Mouse (Mus musculus): ENCODE data around the gene Dcaf6. TPM values are rescaled to one million over a fixed set of nuclear protein-coding genes. Genes with fewer than 3 reads are reported as not detected.

The Dcaf6 gene
- polyA plus RNA-seq, 1 experiment from 2014 or later = 14.3 TPM

DNA sequence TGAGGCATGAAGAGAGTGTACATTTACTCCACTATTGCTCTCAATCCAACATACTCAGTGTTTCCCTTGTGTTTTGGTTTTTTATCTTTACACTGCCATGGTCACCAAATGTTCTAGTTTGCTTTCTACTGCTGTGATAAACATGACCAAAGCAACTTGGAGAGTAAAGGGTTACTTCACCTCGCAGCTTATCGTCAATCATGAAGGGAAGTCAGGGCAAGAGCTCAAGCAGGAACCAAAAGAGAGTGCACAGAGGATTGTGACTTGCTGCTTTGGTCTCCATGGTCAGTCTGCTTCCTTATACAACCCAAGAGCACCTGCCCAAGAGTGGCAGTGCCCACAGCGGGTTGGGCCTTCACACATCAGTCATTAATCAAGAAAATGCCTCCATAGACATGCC, 65.4 kb downstream of the Dcaf6 start:
- DNase-seq (ENCODE audit: low spot score) = no peak
- no peak overlapping the region for H3K4me3 ChIP-seq (ENCODE audit: low read depth, low read length)
- H3K27me3 ChIP-seq (replicated peaks; ENCODE audit: control insufficient read depth, insufficient read depth, low read length) = no peaks in the 10 kb centered on the region
- no peak overlapping the region for H3K4me2 ChIP-seq (ENCODE audit: low read length)
- H3K9ac ChIP-seq (ENCODE audit: low read length) = no peak overlapping the region
- no peak overlapping the region for H3K27ac ChIP-seq (ENCODE audit: low read depth)
- 58% methylated on average over 3 of the region's 3 CpGs for WGBS
- no peaks in the 10 kb centered on the region for H3K9me3 ChIP-seq (ENCODE audit: control insufficient read depth, low read length)
- H3K4me1 ChIP-seq (replicated peaks; ENCODE audit: control insufficient read depth, insufficient read depth, low read length) = no peaks in the 10 kb centered on the region
- no peaks in the 10 kb centered on the region for H3K36me3 ChIP-seq (ENCODE audit: control insufficient read depth, insufficient read depth, low read length)
- ATAC-seq (replicated peaks; ENCODE audit: low FRiP score, low TSS enrichment, low read depth) = no peak

DNA sequence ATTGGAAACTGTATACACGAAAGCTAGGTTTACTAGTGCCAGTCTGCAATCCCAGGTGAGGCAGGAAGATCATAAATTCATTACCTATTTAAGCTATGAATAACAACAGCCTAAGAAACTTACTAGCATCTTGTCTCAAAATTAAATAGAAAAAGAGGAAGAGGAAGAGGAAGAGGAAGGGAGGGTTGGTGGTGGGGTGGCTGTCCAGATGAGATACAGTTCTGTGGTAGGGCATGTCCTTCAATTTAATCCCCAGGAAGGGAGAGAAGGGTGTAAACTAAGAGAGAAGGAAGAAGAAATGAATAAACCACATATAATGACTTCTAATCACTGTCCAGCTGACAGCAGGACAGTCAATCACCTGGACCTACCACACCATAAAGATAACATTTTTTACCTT, 67.2 kb downstream of the Dcaf6 start:
- DNase-seq (ENCODE audit: low spot score) (no peak), ATAC-seq (replicated peaks; ENCODE audit: low FRiP score, low TSS enrichment, low read depth) (no peak)
- Histone ChIP-seq H3K27ac (ENCODE audit: low read depth) (no peak overlapping the region), H3K4me3 (ENCODE audit: low read depth, low read length) (no peak overlapping the region), H3K4me1 (replicated peaks; ENCODE audit: control insufficient read depth, insufficient read depth, low read length) (no peaks in the 10 kb centered on the region), H3K27me3 (replicated peaks; ENCODE audit: control insufficient read depth, insufficient read depth, low read length) (no peaks in the 10 kb centered on the region), H3K9ac (ENCODE audit: low read length) (no peak overlapping the region), H3K9me3 (ENCODE audit: control insufficient read depth, low read length) (no peaks in the 10 kb centered on the region), H3K4me2 (ENCODE audit: low read length) (no peak overlapping the region), H3K36me3 (ENCODE audit: control insufficient read depth, insufficient read depth, low read length) (0 out of 2 replicates have a peak, but pooled peaks cover 3% of the 10 kb centered on the region)
- 86% methylated on average over 1 of the region's 1 CpGs for WGBS

DNA sequence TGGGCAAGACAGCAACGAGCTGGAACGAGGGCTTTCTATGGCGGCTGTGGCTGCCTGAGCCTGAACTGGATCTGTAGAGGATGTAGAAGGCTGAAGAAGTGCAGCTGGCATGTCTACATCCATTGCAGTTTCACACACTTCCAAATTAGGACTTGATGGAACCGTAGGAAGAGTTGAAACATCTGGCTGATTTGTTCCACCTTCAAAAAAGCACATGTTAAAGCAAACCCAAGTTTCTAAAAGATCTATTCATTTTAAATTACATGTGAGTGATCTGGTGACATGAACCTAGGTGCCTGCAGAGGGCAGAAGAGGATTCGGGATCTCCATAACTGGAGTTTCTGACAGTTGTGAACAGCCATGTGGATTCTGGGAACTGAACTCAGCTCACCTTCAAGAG, 71.6 kb downstream of the Dcaf6 start:
- no peak overlapping the region for H3K4me3 ChIP-seq (ENCODE audit: low read depth, low read length)
- no peak overlapping the region for H3K9ac ChIP-seq (ENCODE audit: low read length)
- no peak for ATAC-seq (replicated peaks; ENCODE audit: low FRiP score, low TSS enrichment, low read depth)
- WGBS = 67% methylated on average over 5 of the region's 5 CpGs
- H3K9me3 ChIP-seq (ENCODE audit: control insufficient read depth, low read length) = no peaks in the 10 kb centered on the region
- no peaks in the 10 kb centered on the region for H3K27me3 ChIP-seq (replicated peaks; ENCODE audit: control insufficient read depth, insufficient read depth, low read length)
- 0 out of 2 replicates have a peak, but pooled peaks cover 3% of the 10 kb centered on the region for H3K36me3 ChIP-seq (ENCODE audit: control insufficient read depth, insufficient read depth, low read length)
- H3K4me2 ChIP-seq (ENCODE audit: low read length) = no peak overlapping the region
- no peak overlapping the region for H3K27ac ChIP-seq (ENCODE audit: low read depth)
- DNase-seq (ENCODE audit: low spot score) = no peak
- H3K4me1 ChIP-seq (replicated peaks; ENCODE audit: control insufficient read depth, insufficient read depth, low read length) = no peaks in the 10 kb centered on the region

DNA sequence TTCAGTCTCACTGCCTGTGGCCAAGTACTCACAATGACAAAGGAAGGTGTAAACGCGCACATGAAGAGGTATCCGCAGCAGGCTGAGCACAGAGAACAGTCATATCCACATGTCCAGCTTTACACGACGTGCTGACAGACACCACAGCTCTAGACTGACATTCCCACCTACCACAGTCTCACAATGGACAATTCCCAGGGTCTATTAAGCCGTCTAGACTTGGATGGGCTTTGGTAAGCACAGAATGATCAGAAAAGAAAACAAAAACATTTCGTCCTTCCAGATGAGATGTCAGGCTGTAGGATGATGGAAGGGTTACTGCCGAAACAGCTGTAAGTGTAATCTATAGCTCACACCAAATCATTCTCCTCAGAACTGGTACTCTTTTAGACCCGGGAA, 73.8 kb downstream of the Dcaf6 start:
- 80% methylated on average over 9 of the region's 9 CpGs for WGBS

DNA sequence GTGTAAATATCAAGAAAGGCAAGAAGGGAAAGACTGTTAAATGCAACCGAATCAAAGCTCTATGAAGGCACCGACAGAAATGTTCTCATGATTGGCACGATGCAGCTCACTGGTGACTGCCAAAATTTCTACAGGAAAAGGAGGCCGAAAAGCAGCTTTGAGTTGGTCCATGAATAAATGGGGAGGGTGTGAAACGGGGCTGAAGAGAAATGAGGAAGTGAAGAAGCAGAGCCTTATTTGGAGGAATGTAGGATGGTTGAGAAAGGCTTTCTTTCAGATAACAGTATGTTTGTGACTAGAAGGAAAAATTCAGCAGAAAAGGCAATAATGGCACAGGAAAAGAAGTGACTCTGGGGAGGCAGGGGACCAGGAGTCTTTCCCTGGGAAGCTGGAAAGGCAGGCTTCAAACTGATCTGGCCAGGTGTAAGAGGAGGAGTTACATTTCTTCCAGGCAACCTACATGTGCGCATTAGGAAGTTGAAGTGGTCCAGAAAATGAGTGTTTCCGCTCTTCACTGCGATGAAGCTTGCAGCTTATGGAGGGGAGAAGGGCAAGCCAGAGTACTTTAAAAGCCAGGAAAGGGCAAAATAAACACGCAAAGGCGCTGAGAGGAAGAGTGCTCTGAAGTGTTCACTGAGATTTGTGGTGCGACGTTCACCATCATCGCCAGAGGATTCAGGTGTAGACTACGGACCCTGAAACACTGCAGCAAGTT, 74.3 kb downstream of the Dcaf6 start:
- no peak overlapping the region for H3K4me2 ChIP-seq (ENCODE audit: low read length)
- 82% methylated on average over 14 of the region's 14 CpGs for WGBS
- H3K9ac ChIP-seq (ENCODE audit: low read length) = no peak overlapping the region

More for the DNA sequence above, 73.8 kb downstream of the Dcaf6 start:
- 0 out of 2 replicates have a peak, but pooled peaks cover 3% of the 10 kb centered on the region for H3K36me3 ChIP-seq (ENCODE audit: control insufficient read depth, insufficient read depth, low read length)
- no peaks in the 10 kb centered on the region for H3K9me3 ChIP-seq (ENCODE audit: control insufficient read depth, low read length)
- no peak overlapping the region for H3K4me3 ChIP-seq (ENCODE audit: low read depth, low read length)
- ATAC-seq (replicated peaks; ENCODE audit: low FRiP score, low TSS enrichment, low read depth) = no peak
- no peak overlapping the region for H3K27ac ChIP-seq (ENCODE audit: low read depth)
- H3K27me3 ChIP-seq (replicated peaks; ENCODE audit: control insufficient read depth, insufficient read depth, low read length) = no peaks in the 10 kb centered on the region
- H3K4me2 ChIP-seq (ENCODE audit: low read length) = no peak overlapping the region
- no peak overlapping the region for H3K9ac ChIP-seq (ENCODE audit: low read length)
- H3K4me1 ChIP-seq (replicated peaks; ENCODE audit: control insufficient read depth, insufficient read depth, low read length) = no peaks in the 10 kb centered on the region
- no peak for DNase-seq (ENCODE audit: low spot score)

DNA sequence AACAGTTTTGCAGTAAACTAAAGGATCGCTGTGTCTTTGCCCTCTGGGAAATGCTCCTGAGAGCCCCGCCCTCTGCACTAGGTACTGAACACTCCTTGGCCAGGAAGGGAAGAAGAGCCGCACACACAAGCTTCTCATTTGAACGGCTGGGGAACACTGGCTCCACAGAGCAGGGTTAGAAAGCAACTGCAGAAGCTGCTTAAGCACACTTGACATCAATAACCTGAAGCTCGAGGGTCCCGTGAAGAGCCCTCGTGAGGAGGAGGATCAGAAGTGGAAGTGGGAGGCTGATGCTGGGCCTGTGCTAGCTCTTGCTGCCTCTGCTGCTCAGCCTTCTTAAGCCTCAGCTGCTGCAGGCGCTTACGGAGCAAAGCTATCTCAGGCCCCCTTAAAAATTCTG, 86.4 kb downstream of the Dcaf6 start:
- Histone ChIP-seq H3K4me1 (replicated peaks; ENCODE audit: control insufficient read depth, insufficient read depth, low read length) (no peaks in the 10 kb centered on the region), H3K9me3 (ENCODE audit: control insufficient read depth, low read length) (no peaks in the 10 kb centered on the region), H3K4me2 (ENCODE audit: low read length) (no peak overlapping the region), H3K4me3 (ENCODE audit: low read depth, low read length) (no peak overlapping the region), H3K27me3 (replicated peaks; ENCODE audit: control insufficient read depth, insufficient read depth, low read length) (no peaks in the 10 kb centered on the region), H3K27ac (ENCODE audit: low read depth) (no peak overlapping the region), H3K9ac (ENCODE audit: low read length) (no peak overlapping the region), H3K36me3 (ENCODE audit: control insufficient read depth, insufficient read depth, low read length) (no peaks in the 10 kb centered on the region)
- WGBS = 60% methylated on average over 9 of the region's 9 CpGs
- ATAC-seq (replicated peaks; ENCODE audit: low FRiP score, low TSS enrichment, low read depth) = no peak
- no peak for DNase-seq (ENCODE audit: low spot score)

More for the DNA sequence above, 74.3 kb downstream of the Dcaf6 start:
- Histone ChIP-seq H3K4me3 (ENCODE audit: low read depth, low read length) (no peak overlapping the region), H3K9me3 (ENCODE audit: control insufficient read depth, low read length) (no peaks in the 10 kb centered on the region), H3K27ac (ENCODE audit: low read depth) (no peak overlapping the region), H3K27me3 (replicated peaks; ENCODE audit: control insufficient read depth, insufficient read depth, low read length) (no peaks in the 10 kb centered on the region), H3K4me1 (replicated peaks; ENCODE audit: control insufficient read depth, insufficient read depth, low read length) (no peaks in the 10 kb centered on the region), H3K36me3 (ENCODE audit: control insufficient read depth, insufficient read depth, low read length) (0 out of 2 replicates have a peak, but pooled peaks cover 3% of the 10 kb centered on the region)
- ATAC-seq (replicated peaks; ENCODE audit: low FRiP score, low TSS enrichment, low read depth) (no peak), DNase-seq (ENCODE audit: low spot score) (no peak)

DNA sequence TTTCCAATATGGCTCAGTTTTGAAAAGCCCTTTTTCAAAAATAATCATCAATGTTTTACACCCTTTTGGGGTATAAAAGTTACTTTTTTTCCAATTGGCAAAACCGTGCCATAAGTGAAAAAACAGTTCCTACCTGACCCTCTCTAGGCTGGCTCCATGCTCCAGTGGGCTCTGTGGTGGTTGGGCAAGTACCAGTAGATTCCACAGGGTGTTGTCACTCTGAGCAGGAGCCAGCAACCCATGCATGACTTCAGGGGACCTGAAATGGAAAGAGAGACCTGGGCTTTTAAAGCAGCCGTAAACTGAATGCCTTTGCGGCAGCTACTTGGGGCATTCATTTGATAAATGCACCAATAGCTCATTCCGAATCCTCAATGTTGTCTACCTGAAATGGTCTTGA, 89.3 kb downstream of the Dcaf6 start:
- WGBS = 93% methylated on average over 4 of the region's 4 CpGs
- ATAC-seq (replicated peaks; ENCODE audit: low FRiP score, low TSS enrichment, low read depth) = no peak
- H3K4me2 ChIP-seq (ENCODE audit: low read length) = no peak overlapping the region
- no peak overlapping the region for H3K9ac ChIP-seq (ENCODE audit: low read length)
- no peak overlapping the region for H3K27ac ChIP-seq (ENCODE audit: low read depth)
- no peaks in the 10 kb centered on the region for H3K27me3 ChIP-seq (replicated peaks; ENCODE audit: control insufficient read depth, insufficient read depth, low read length)
- H3K4me1 ChIP-seq (replicated peaks; ENCODE audit: control insufficient read depth, insufficient read depth, low read length) = no peaks in the 10 kb centered on the region
- no peaks in the 10 kb centered on the region for H3K9me3 ChIP-seq (ENCODE audit: control insufficient read depth, low read length)
- no peak for DNase-seq (ENCODE audit: low spot score)
- H3K4me3 ChIP-seq (ENCODE audit: low read depth, low read length) = no peak overlapping the region
- H3K36me3 ChIP-seq (ENCODE audit: control insufficient read depth, insufficient read depth, low read length) = no peaks in the 10 kb centered on the region

DNA sequence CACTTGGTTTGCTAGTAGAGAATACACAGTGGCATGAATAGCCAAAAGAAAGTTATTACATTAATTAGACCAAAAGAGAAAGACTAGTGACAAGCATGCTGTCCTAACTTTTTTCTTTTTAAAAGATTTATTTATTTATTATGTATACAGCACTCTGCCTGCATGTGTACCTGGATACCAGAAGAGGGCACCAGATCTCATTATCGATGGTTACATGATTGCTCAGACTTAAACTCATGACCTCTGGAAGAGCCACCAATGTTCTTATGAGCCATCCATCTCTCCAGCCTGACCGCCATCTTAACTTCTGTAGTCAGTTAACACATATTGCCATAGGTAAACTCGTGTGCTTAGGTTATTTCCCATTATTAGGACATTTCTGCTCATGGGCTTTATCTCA, 95.2 kb downstream of the Dcaf6 start:
- WGBS = 93% methylated on average over 3 of the region's 3 CpGs
- no peak overlapping the region for H3K4me2 ChIP-seq (ENCODE audit: low read length)
- H3K4me3 ChIP-seq (ENCODE audit: low read depth, low read length) = no peak overlapping the region
- no peak overlapping the region for H3K27ac ChIP-seq (ENCODE audit: low read depth)
- H3K27me3 ChIP-seq (replicated peaks; ENCODE audit: control insufficient read depth, insufficient read depth, low read length) = no peaks in the 10 kb centered on the region
- no peaks in the 10 kb centered on the region for H3K36me3 ChIP-seq (ENCODE audit: control insufficient read depth, insufficient read depth, low read length)
- H3K9ac ChIP-seq (ENCODE audit: low read length) = no peak overlapping the region
- DNase-seq (ENCODE audit: low spot score) (no peak), ATAC-seq (replicated peaks; ENCODE audit: low FRiP score, low TSS enrichment, low read depth) (no peak)
- no peaks in the 10 kb centered on the region for H3K4me1 ChIP-seq (replicated peaks; ENCODE audit: control insufficient read depth, insufficient read depth, low read length)
- no peaks in the 10 kb centered on the region for H3K9me3 ChIP-seq (ENCODE audit: control insufficient read depth, low read length)

DNA sequence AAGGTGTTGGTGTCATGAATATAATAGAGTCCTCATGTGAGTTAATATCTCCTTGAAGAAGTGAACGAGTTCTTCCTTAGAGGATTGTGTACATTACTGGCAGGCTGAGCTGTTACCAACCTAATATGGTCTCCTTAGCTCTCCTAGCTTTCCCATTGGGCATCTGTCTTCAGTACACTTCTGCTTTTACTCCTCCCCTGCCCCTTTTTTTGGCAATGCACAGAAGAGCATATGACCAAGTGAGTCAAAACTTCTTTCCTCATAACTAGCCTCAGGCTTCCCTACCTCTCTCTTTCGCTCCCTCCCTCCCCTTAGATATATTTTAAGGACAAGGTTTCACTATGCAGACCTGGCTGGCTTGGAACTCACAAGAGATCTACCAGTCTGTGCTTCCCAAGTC, 97.0 kb downstream of the Dcaf6 start:
- Histone ChIP-seq H3K4me3 (ENCODE audit: low read depth, low read length) (no peak overlapping the region), H3K36me3 (ENCODE audit: control insufficient read depth, insufficient read depth, low read length) (no peaks in the 10 kb centered on the region), H3K4me1 (replicated peaks; ENCODE audit: control insufficient read depth, insufficient read depth, low read length) (no peaks in the 10 kb centered on the region), H3K27ac (ENCODE audit: low read depth) (no peak overlapping the region), H3K4me2 (ENCODE audit: low read length) (no peak overlapping the region), H3K9me3 (ENCODE audit: control insufficient read depth, low read length) (no peaks in the 10 kb centered on the region), H3K27me3 (replicated peaks; ENCODE audit: control insufficient read depth, insufficient read depth, low read length) (no peaks in the 10 kb centered on the region), H3K9ac (ENCODE audit: low read length) (no peak overlapping the region)
- DNase-seq (ENCODE audit: low spot score) = no peak
- ATAC-seq (replicated peaks; ENCODE audit: low FRiP score, low TSS enrichment, low read depth) = no peak
- 76% methylated on average over 2 of the region's 2 CpGs for WGBS

Measured in intestine, embryonic 14.5 days (tissue).